In genomic region chr15:80011778-80012526, GRCm38 (mm10) we compare ENCODE assay signal across 8 mouse cellular contexts. TPM values are rescaled to one million over a fixed set of nuclear protein-coding genes. Genes with fewer than 3 reads are reported as not detected.
DNase-seq lines count a peak whose midpoint lies in the region; ATAC-seq lines count a peak whose summit lies in the region.

No protein-coding gene starts in this region.

- peaks cover 81% of the 10 kb centered on the region for H3K27me3 ChIP-seq in heart, embryonic 13.5 days (replicated peaks)
- peaks cover 60% of the 10 kb centered on the region for H3K27me3 ChIP-seq in liver, embryonic 16.5 days (ENCODE audit: control insufficient read depth, insufficient read depth, low read depth, low read length)

- no peaks in the 10 kb centered on the region for H3K9me3 ChIP-seq in heart, embryonic 13.5 days
- H3K9me3 ChIP-seq in liver, embryonic 16.5 days (replicated peaks; ENCODE audit: control insufficient read depth, low read length), result no peaks in the 10 kb centered on the region

- peak; percentile 96 for DNase-seq in heart, adult 11 months
- no peak for DNase-seq in heart, adult 8-10 months (ENCODE audit: low spot score)
- DNase-seq in cerebellum, postnatal 25 days, result peak; percentile 88 to 92
- DNase-seq in kidney, postnatal 36 days, result peak; percentile 53 to 63
- peak; percentile 64 for DNase-seq in retina, embryonic 14.5 days (ENCODE audit: low spot score)
- DNase-seq in gastrocnemius, adult 18-20 months (ENCODE audit: low spot score), result no peak

- ATAC-seq in heart, embryonic 13.5 days (ENCODE audit: extremely low read depth, insufficient number of reproducible peaks, low FRiP score, low TSS enrichment), result no peak
- peak; percentile 18; the same call in 1 of the 2 replicates for ATAC-seq in liver, embryonic 16.5 days (ENCODE audit: low read depth)

- 0 out of 2 replicates have a peak overlapping the region, but pooled peaks have one; percentile 10 for H3K27ac ChIP-seq in heart, embryonic 13.5 days (replicated peaks)
- H3K27ac ChIP-seq in liver, embryonic 16.5 days (ENCODE audit: low read length), result no peak overlapping the region

- peak overlapping the region; percentile 85 for H3K9ac ChIP-seq in heart, embryonic 13.5 days
- H3K9ac ChIP-seq in liver, embryonic 16.5 days (ENCODE audit: low read depth, low read length), result peak overlapping the region; percentile 25; the same call in 1 of the 2 replicates

- peak overlapping the region; percentile 96 for H3K4me2 ChIP-seq in heart, embryonic 13.5 days
- peak overlapping the region; percentile 71 for H3K4me2 ChIP-seq in liver, embryonic 16.5 days (ENCODE audit: low read depth, low read length)

- H3K4me3 ChIP-seq in heart, embryonic 13.5 days, result peak overlapping the region; percentile 67
- H3K4me3 ChIP-seq in liver, embryonic 16.5 days (ENCODE audit: low read depth, low read length), result peak overlapping the region; percentile 54

- no peaks in the 10 kb centered on the region for H3K36me3 ChIP-seq in heart, embryonic 13.5 days
- no peaks in the 10 kb centered on the region for H3K36me3 ChIP-seq in liver, embryonic 16.5 days (ENCODE audit: control insufficient read depth, insufficient read depth)

- 1% methylated on average over 56 of the region's 56 CpGs for WGBS in heart, embryonic 13.5 days
- 2% methylated on average over 51 of the region's 56 CpGs for WGBS in liver, embryonic 16.5 days (ENCODE audit: insufficient replicate concordance)

- H3K4me1 ChIP-seq in heart, embryonic 13.5 days, result peaks cover 45% of the 10 kb centered on the region
- H3K4me1 ChIP-seq in liver, embryonic 16.5 days (ENCODE audit: control insufficient read depth, low read depth, low read length), result no peaks in the 10 kb centered on the region; the same call in none of the 2 replicates

RNA-seq across cellular contexts. Expression of gene Pdgfb, which starts 2.8 kb away (rescaled TPM):
- total RNA-seq in heart, adult 8-10 months (2022), result 10 to 100 TPM; 20.2 to 34.2 (median 28.5) TPM
- polyA plus RNA-seq in heart, embryonic 13.5 days (2015; fragmentation: Nextera tagmentation; extraction: Ambion mirVana), result 2.2 and 2.6 TPM in 2 replicates
- polyA plus RNA-seq in liver, embryonic 16.5 days (2015; fragmentation: Nextera tagmentation; extraction: Ambion mirVana), result 0.40 and 0.47 TPM in 2 replicates
- total RNA-seq in gastrocnemius, adult 18-20 months (2021), result 10 to 100 TPM; 12.9 to 22.1 TPM

RNA-seq across cellular contexts. Expression of gene Cbx7, which starts 41.0 kb away (rescaled TPM):
- 10 to 100 TPM; 18.7 to 28.2 (median 21.1) TPM for total RNA-seq in heart, adult 8-10 months (2022)
- polyA plus RNA-seq in heart, embryonic 13.5 days (2015; fragmentation: Nextera tagmentation; extraction: Ambion mirVana), result 1.5 TPM in 2 replicates
- 1.2 TPM in 2 replicates for polyA plus RNA-seq in liver, embryonic 16.5 days (2015; fragmentation: Nextera tagmentation; extraction: Ambion mirVana)
- 10 to 100 TPM; 20.5 to 22.9 TPM for total RNA-seq in gastrocnemius, adult 18-20 months (2021)

Comparison
In these comparisons a context has a peak if more than half of its experiments do, and no peak if none do; other contexts are left out.
1. DNase-seq: peak in heart, adult 11 months (single experiment), cerebellum, postnatal 25 days (2 of 2), kidney, postnatal 36 days (2 of 2) and retina, embryonic 14.5 days (single experiment); none in heart, adult 8-10 months (single experiment) and gastrocnemius, adult 18-20 months (single experiment).